Mouse (Mus musculus): ENCODE measurements around the gene Gm49393.
"Not testable (repeated sequence)": the region's sequence is repeated elsewhere in the genome, so short reads cannot be mapped to it uniquely, and the experiment has no call there.

Gm49393 gene

DNA sequence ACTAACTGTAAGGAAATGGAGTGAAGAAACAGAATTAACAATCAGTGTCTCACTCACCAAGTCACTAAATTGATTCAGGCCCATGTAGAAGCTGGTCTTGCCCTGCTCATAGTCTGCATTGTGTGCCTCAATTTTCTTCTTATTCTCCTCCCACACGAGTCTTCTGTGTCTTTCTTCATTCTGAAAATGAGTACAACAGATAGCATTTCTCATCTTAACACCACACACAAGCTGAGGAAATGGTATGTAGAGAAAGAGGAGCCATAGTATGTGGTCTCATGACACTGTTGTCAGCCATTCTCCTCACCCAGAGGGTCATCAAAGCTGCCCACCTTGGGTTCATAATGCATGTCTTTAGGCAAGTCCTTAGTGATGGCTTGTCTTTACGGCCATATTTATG lies at the start of gene Gm49393:
Gene Gm49393 (minus strand): TSS at position 101 of the 400 bp plus-strand sequence.
- in situ Hi-C loops (cut with MboI; ENCODE audit: low sequenced_read_pairs) = not testable (repeated sequence)

DNA sequence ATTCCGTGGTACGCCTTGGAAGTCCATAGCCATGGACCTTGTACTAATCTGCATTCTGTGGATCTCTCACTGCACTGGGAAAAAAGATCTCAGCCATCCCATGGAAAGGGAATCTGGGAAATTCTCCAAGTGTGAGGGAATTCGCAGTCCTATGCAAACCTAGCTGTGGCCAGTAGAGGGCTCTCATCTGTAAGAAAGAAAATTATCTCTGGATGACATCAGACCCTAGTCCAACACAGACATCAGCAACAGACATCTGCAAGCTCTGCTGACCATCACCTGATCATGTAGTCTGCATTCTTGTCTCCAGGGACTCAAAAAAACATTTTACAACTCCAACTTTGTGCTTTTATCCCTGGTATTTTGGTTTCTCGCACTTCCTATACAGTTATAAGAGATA lies 36.9 kb upstream of the Gm49393 start:
- in situ Hi-C loops (cut with MboI; ENCODE audit: low sequenced_read_pairs) = not testable (repeated sequence)

DNA sequence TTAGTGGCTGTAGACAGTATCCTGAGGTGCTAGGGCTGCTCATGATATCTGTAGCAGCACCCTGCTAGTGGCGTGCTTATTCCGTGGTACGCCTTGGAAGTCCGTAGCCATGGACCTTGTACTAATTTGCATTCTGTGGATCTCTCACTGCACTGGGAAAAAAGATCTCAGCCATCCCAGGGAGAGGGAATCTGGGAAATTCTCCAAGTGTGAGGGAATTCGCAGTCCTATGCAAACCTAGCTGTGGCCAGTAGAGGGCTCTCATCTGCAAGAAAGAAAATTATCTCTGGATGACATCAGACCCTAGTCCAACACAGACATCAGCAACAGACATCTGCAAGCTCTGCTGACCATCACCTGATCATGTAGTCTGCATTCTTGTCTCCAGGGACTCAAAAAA lies 28.6 kb upstream of the Gm49393 start:
- in situ Hi-C loops (cut with MboI; ENCODE audit: low sequenced_read_pairs) = not testable (repeated sequence)

DNA sequence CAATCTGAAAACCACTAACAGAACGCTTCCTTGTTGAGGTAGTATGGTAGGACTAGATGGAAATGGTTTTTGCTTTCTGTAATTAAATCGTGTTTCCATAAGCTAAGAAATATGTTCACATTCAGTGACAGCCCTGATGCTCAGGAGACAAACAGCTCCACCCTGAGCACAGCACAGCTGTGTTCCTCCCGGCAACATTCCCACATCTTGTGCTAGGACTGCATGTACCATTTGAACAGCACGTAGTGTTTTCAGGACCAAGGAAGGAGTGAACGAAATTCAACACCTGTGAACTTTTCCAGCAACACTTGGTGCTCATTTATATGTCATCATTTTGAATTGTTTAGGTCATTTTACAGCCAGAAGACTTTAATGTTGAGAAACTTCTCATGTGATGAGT lies 26.3 kb upstream of the Gm49393 start:
- in situ Hi-C loops (cut with MboI; ENCODE audit: low sequenced_read_pairs) = no loop called here

DNA sequence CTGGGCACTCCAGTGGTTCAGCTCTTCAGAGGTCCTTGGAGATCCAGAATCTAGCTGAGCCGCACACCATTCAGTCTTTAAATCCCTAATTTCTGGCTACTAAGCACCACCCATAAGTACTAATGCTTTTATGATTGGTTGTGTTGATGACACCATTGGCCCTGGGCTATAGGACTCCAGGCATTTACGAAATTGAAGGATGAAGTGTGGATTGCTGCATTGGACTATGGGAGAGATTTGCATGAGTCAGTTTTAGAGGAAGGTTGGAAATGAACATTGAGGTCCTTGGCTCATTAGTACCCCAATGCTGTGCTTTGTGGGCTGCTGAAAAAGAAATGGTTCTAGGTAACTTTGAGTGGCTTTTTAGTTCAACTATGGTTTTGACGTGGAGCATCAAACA lies 6.5 kb upstream of the Gm49393 start, which contains the start of gene Tpbpa:
Gene Tpbpa (minus strand): TSS at position 101 of the 400 bp plus-strand sequence.
- in situ Hi-C loops (cut with MboI; ENCODE audit: low sequenced_read_pairs) = not testable (repeated sequence)

DNA sequence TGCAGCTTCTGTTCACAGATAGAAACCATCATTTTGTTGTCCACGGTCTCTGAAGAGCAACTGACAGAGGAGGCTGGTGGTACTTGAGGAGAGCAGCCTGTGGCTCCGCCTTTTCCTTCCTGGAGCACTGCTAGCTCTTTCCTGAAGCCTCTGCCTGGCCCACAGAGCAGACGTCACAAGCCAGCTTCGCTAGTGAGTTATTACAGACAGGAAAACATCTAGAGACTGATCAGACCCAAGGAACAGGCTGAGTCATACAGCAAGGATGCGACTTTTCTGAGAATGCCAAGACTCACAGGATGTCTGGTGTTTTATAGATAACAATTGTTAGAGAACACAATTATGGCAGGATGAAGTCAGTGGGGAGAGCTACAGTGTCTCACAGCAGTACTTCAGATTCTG lies 1.1 kb upstream of the Gm49393 start, which contains the start of the genes Gm49391 and Ctla2a:
Gene Gm49391 (minus strand): TSS at position 72 of the 402 bp plus-strand sequence.
Gene Ctla2a (minus strand): TSS at position 126 of the 402 bp plus-strand sequence.
- in situ Hi-C loops (cut with MboI; ENCODE audit: low sequenced_read_pairs) = no loop called here

DNA sequence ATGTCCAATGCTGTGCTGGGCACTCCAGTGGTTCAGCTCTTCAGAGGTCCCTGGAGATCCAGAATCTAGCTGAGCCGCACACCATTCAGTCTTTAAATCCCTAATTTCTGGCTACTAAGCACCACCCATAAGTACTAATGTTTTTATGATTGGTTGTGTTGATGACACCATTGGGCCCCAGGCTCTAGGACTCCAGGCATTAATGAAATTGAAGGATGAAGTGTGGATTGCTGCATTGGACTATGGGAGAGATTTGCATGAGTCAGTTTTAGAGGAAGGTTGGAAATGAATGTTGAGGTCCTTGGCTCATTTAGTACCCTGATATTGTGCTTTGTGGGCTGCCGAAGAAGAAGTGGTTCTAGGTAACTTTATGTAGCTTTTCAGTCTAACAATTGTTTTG lies 30.6 kb downstream of the Gm49393 start, which contains the start of gene Tpbpb:
Gene Tpbpb (minus strand): TSS at position 101 of the 400 bp plus-strand sequence.
- in situ Hi-C loops (cut with MboI; ENCODE audit: low sequenced_read_pairs) = not testable (repeated sequence)

DNA sequence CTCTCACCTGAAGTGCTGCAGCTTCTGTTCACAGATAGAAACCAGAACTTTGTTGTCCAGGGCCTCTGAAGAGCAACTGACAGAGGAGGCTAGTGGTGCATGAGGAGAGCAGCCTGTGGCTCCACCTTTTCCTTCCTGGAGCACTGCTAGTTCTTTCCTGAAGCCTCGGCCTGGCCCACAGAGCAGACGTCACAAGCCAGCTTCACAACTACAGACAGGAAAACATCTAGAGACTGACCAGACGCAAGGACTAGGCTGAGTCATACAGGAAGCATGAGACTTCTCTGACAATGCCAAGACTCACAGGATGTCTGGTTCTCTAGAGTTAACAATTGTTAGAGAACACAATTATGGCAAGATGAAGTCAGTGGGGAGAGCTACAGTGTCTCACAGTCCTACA lies 38.1 kb downstream of the Gm49393 start, which contains the start of gene Ctla2b:
Gene Ctla2b (minus strand): TSS at position 120 of the 400 bp plus-strand sequence.
- in situ Hi-C loops (cut with MboI; ENCODE audit: low sequenced_read_pairs) = no loop called here

DNA sequence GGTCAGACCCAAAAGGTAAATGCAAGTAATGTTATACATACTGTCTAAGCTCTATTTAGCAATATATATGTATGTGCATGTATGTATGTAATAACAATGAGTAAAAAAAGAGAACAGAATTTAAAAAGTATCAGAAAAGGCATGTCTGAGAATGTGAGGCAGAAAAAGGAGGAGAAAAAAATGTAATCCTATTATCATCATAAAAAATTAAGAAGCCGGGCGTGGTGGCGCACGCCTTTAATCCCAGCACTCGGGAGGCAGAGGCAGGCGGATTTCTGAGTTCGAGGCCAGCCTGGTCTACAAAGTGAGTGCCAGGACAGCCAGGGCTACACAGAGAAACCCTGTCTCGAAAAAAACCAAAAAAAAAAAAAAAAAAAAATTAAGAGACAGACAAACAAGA lies 38.6 kb downstream of the Gm49393 start, which contains the start of gene Gm49392:
Gene Gm49392 (minus strand): TSS at position 101 of the 400 bp plus-strand sequence.
- in situ Hi-C loops (cut with MboI; ENCODE audit: low sequenced_read_pairs) = not testable (repeated sequence)

DNA sequence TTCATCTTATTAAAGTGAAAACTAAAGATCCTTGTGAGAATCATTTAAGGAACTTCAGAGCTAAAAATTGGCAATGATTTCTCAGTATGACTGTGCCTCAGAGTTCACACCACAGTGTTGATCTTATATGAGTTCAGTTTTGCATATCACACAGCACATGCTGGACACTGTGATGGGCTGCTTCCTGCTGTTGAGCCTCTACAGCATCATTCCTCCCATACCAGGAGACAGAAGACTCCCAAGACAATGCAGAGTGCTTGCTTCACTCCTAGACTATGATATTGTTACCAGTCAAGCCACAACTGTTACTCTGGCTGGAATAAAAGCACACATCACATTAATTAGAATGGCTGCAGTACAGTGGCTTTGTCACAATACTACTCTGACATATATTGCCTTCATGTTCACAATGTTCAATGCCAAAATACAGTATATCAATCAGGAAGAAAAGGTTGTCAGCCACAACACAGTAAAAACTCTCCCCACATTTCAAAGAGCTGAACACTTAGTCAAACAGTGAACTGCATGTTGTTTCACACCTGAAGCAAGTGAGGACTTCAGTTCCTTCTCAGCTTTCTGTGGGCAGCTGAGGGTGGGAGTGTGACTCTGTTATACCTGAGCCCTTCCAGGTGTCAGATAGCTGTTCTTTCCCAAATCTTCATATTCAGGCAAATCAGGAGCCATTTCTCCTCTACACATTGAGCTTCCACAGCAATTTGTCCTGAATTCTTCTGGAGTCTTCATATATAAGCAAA lies 39.8 kb downstream of the Gm49393 start:
- in situ Hi-C loops (cut with MboI; ENCODE audit: low sequenced_read_pairs) = no loop called here

DNA sequence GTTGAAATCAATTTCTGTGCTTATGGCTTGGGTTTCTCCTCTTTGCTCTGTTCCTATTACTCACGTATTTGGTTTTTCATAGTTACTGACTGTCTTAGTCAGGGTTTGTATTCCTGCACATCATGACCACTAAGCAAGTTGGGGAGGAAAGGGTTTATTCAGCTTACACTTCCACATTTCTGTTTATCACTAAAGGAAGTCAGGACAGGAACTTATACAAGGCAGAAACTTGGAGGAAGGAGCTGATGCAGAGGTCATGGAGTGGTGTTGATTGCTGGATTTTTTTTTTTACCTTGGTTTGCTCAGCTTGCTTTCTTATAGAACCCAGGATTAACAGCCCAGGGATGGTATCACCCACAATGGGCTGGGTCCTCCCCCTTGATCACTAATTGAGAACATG lies 43.1 kb downstream of the Gm49393 start:
- in situ Hi-C loops (cut with MboI; ENCODE audit: low sequenced_read_pairs) = no loop called here

DNA sequence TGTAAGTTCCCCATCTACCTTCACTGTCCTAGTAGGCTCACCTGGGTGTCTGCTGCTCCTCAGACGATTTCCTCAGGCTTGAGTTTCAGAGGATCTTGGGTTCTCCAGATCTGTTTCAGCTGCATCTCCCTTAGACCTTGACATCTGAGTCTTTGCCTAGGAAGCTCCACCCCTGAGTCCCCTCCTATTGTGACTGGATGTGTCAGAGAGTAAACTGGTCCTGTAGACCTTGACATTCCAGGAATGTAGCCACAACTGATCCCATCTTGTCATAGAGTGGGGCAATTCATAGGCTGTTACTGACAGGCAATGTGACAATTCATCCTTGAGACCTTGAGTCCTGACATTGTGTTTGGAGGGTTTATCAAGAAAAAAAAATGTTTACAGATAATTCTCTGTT lies 71.1 kb downstream of the Gm49393 start, which contains the start of gene 4930486L24Rik:
Gene 4930486L24Rik (minus strand): TSS at position 195 of the 400 bp plus-strand sequence.
- in situ Hi-C loops (cut with MboI; ENCODE audit: low sequenced_read_pairs) = no loop called here

DNA sequence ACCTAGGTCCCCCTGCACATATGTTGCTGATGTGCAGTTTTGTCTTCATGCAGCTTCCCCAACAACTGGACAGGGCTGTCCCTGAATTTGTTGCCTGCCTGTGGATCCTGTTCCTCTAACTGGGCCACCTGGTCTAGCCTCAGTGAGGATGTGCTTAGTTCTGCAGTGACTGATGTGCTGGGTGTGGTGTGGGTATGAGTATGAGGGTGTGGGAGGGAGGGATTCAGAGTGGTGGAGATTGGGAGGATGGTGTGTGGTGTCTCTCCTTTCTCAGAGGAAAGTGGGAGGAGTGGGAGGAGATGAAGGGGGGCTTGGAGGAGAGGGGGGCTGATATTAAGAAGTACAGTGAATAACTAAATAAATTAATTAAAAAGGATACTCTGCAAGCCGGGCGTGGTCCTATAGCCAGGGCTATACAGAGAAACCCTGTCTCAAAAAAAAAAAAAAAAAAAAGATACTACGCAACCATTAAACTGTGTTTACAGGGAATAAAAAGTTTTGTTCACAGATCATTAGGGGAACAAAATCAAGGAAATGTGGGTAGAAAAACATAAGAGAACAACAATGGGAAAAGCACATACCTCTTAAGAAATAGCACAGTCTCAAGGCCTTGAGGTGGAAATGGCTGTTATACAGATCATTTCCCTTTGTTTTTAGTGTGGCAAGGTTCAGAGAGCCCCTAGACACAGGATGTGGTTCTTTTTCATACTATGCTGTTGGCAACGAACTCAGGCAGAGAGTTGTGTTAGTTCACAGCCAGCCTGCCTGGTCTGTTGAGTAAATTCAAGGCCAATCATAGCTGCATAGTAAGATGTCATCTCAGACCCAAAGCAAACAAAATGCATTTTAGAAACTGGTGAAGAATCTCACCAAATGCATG lies 86.9 kb downstream of the Gm49393 start:
- in situ Hi-C loops (cut with MboI; ENCODE audit: low sequenced_read_pairs) = no loop called here

DNA sequence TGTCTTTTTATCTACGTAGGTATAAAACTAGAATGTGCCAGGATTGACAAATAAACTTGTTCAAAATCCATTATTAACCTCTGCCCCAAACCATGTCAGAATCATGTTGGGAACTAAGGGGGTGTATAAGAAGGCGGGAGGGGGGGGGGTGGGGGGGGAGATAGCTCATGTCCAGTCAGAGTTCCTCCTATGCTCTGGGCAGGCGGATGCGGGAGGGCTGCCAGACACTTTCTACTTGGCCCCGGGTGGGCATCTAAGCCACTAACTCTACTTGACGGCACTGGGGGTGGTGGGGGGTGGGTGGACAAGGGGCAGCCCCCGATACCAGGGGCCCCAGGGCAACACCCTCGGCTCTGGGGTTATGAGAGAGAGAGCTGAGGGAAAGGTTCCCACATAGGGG lies 92.2 kb downstream of the Gm49393 start:
- in situ Hi-C loops (cut with MboI; ENCODE audit: low sequenced_read_pairs) = no loop called here

DNA sequence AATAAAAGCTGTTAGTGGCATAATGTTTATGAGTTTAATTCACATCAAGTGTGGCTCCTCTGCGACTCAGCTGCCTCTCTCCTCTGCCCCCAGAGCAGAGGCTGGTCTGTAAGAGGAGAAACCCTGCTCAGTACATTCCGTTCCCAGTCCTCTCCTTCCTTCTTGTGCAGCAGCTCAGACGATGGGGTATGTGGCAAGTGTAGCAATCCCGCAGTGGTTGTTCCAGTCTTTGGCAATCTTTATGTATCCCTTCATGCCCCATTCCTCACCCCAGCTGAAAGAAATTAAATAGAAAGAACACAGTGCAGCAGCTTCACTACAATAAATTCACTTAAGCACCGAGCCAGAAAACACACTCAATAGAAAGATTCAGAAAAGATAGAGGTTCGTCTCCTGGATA lies 92.7 kb downstream of the Gm49393 start:
- in situ Hi-C loops (cut with MboI; ENCODE audit: low sequenced_read_pairs) = no loop called here

DNA sequence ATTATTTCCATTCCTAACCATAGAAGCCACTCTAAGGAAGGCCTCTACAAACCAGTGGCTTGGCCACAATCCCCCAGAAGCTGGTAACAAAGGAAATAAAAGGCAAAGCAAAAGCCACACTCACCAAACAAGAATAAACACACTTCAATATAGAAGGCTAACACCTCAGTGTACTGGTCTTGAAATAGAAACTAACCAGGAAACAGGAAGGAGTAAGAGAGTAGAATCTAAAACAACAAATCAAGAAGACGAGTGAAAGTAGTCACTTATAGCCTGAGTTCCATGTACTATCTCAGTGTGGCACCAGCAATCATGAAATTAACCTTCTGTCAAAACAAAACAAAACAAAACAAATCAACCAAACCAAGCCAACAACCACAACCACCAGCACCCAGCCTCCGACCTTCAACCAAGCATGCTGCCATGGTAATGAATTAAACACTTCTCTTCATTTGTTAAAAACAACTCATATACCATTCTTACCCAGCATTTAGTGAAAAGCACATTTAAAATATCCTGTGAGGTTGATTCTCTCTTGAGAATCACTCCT lies 96.0 kb downstream of the Gm49393 start:
- in situ Hi-C loops (cut with MboI; ENCODE audit: low sequenced_read_pairs) = no loop called here

DNA sequence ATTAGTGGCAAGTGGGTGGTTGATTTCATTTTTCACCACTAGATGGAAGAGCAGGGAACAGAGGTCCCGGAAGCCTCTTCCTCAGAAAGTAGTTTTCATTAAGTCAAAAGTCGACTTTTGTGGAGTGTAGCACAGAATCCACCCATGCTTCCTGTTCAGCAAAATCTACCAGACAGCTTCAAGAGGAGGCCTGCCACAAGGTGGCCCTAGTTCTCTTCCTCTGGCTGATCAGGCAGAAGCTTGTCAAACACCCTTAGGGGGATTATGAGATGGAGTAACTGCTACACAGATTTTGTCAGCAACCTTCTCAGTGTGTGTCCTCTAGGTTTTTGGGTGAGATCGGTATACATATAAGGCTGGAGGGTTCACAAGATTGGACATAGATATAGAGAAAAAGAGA lies 109.3 kb downstream of the Gm49393 start:
- in situ Hi-C loops (cut with MboI; ENCODE audit: low sequenced_read_pairs) = no loop called here

DNA sequence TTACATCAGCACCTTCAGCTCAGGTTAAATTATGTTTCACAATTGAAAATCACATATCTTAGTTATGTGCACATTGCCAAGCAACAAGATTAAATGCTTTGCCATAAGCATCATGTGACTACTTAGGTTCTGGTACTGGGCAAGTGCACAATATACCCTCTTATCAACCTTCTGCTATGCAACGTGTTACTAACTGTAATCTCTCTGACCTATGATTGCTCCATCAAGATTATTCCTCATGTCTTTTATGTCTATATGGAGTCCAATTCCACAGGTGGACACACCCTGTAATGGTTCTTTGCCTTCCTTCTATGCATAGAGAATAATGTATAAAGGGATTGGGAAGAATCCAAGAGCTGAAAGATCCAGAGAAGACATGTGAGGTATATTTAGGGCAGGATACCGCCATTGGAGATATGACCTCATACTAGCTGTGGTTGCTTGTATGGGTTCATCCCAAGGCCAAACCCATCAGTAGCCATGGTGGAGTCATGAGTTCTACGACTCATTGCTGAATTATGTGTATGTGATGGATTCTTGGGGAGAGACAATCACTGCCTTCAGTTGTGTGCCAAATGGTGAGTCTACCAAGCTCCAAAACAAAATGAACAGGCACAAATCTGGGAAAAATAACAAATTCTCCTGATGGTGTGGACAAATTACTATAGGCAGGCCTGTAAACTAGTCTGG lies 114.8 kb downstream of the Gm49393 start:
- in situ Hi-C loops (cut with MboI; ENCODE audit: low sequenced_read_pairs) = no loop called here

DNA sequence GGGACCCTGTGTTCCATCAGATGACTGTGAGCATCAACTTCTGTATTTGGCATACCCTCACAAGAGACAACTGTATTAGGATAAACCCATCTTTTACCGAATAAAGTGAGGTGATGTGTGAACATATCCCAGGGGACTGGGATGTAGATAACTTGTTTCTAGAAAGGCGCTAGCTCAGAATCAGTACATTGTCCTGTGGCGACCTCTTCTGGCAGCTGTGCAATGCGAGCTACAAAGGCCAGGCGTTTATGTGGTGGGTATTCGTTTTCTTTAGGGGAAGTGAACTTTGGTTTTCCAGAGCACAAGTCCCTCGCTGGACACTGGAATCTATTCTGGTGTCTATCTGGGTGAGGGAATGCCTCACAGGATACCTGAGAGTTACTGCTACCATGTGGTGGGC lies 115.9 kb downstream of the Gm49393 start:
- in situ Hi-C loops (cut with MboI; ENCODE audit: low sequenced_read_pairs) = no loop called here

DNA sequence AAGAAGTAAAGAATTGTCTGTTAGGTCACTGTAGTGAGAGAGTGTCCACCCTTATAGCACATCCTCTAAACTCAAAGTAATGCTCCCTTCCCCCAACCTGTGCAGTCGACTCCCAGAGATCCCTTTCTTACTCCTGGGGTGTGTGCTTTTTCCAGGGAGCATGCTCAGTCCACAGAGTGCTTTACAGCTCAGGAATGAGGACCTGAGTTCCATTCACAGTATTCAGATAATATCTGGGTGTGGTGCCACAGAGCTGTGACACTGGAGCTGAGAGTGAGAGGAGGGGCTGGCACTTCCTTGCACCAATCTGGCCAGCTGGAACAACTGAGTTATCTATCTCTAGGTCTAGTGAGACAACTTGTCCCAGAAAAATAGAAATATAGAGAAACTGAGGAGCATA lies 121.7 kb downstream of the Gm49393 start:
- in situ Hi-C loops (cut with MboI; ENCODE audit: low sequenced_read_pairs) = no loop called here
